8 mouse cellular contexts compared by ENCODE assay signal in the genomic region with DNA sequence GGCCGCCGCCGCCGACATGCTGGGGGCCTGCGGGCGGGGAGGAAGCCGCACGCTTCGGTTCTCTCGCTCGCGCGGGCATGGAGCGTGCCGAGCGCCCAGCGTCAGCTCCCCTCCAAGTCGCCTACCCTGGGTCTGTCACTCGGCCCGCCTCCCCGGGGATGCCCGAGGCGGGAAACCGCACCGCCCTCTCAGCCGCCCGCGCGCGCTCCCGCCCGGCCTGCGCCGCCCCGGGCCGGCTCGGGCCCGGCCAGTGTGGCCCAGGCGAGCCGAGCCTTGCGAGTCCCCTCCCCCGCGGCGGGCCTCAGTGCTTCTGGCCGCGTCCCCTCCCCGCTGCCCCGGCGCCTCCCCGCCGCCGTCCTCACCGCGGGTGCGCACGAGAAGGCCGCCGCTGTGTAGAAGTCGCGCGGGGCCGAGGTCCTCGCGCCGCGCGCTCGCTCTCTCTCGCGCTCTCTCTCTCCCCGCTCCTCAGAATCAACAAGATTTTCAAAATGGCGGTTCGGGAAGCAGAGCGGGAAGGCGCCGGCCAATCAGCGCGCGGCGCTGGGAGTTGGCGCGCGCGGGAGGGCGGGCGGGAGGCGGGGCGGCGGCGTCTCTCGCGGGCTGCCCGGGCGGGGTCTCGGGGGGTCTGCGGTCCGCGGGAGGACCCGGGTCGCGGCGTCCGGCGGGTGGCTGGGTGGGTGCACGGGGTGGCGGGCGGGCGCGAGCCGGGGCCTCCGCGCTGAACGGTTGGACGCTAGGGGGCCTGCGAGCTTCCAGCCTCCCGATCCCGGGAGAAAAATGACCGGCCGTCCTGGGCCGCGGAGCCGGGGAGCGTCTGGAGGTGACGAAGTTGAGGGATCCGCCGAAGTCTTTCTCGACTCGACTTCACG. TPM values are rescaled to one million over a fixed set of nuclear protein-coding genes. Genes with fewer than 3 reads are reported as not detected.
DNase-seq lines count a peak whose midpoint lies in the region; ATAC-seq and TF ChIP-seq lines count a peak whose summit lies in the region.

A gene (minus strand): TSS at position 491 of the 869 bp plus-strand sequence.

- H3K36me3 ChIP-seq in lung, embryonic 15.5 days: peaks cover 4% of the 10 kb centered on the region; the same call in 1 of the 2 replicates
- peaks cover 8% of the 10 kb centered on the region; the same call in 1 of the 2 replicates for H3K36me3 ChIP-seq in thymus, adult 2 months (ENCODE audit: control insufficient read depth, insufficient read depth, low read length)

- H3K4me3 ChIP-seq in cerebellum, adult 2 months (replicated peaks; ENCODE audit: insufficient read depth, low read depth, low read length): peak within 1 kb of the TSS; percentile 94
- H3K4me3 ChIP-seq in lung, embryonic 15.5 days: peak within 1 kb of the TSS; percentile 100
- peak within 1 kb of the TSS; percentile 78 for H3K4me3 ChIP-seq in olfactory bulb, adult 2 months (ENCODE audit: insufficient read depth, low read depth, low read length)
- peak within 1 kb of the TSS; percentile 98 for H3K4me3 ChIP-seq in thymus, adult 2 months (ENCODE audit: control insufficient read depth, insufficient read depth, low read length)

- peak within 1 kb of the TSS; percentile 74 for H3K27ac ChIP-seq in cerebellum, adult 2 months (ENCODE audit: insufficient read depth, low read length)
- H3K27ac ChIP-seq in lung, embryonic 15.5 days: peak within 1 kb of the TSS; percentile 100
- H3K27ac ChIP-seq in olfactory bulb, adult 2 months (ENCODE audit: insufficient read depth, low read depth, low read length): peak within 1 kb of the TSS; percentile 23; the same call in 1 of the 2 replicates
- peak within 1 kb of the TSS; percentile 79 for H3K27ac ChIP-seq in thymus, adult 2 months (ENCODE audit: control insufficient read depth, insufficient read depth, low read length)

- peak within 1 kb of the TSS; percentile 67 for H3K4me2 ChIP-seq in lung, embryonic 15.5 days

- no peaks in the 10 kb centered on the region for H3K27me3 ChIP-seq in cerebellum, adult 2 months (ENCODE audit: control insufficient read depth, insufficient read depth, low read length)
- H3K27me3 ChIP-seq in lung, embryonic 15.5 days: no peaks in the 10 kb centered on the region
- H3K27me3 ChIP-seq in thymus, adult 2 months (ENCODE audit: control insufficient read depth, insufficient read depth, low read length): no peaks in the 10 kb centered on the region

- no peak for TF ChIP-seq CTCF in cerebellum, adult 2 months (IDR thresholded peaks at IDR 0.05; ENCODE audit: borderline replicate concordance, insufficient read depth, low read depth, low read length)
- peak; percentile 36; the same call in 1 of the 2 replicates for TF ChIP-seq CTCF in olfactory bulb, adult 2 months (IDR thresholded peaks at IDR 0.05; ENCODE audit: insufficient read depth, low read depth, low read length)
- TF ChIP-seq CTCF in thymus, adult 2 months (IDR thresholded peaks at IDR 0.05; ENCODE audit: borderline replicate concordance, control insufficient read depth, extremely low read depth, insufficient read depth, low read length, poor library complexity): peak; percentile 70; the same call in 1 of the 2 replicates

- H3K9me3 ChIP-seq in lung, embryonic 15.5 days: no peaks in the 10 kb centered on the region

- TF ChIP-seq POLR2A in cerebellum, adult 2 months (IDR thresholded peaks at IDR 0.05; ENCODE audit: borderline replicate concordance, insufficient read depth, low read length): peak; percentile 51; the same call in 1 of the 2 replicates
- TF ChIP-seq POLR2A in olfactory bulb, adult 2 months (IDR thresholded peaks at IDR 0.05; ENCODE audit: insufficient read depth, low read depth, low read length): peak; percentile 45; the same call in 1 of the 2 replicates
- TF ChIP-seq POLR2A in thymus, adult 2 months (IDR thresholded peaks at IDR 0.05; ENCODE audit: control insufficient read depth, extremely low read depth, insufficient read depth, low read length, poor library complexity): peak; percentile 59

- ATAC-seq in hematopoietic stem cell, adult 5-6 weeks (replicated peaks in 1 of 2; ENCODE audit: insufficient read depth in 1 of 2, low FRiP score in 2 of 2, low TSS enrichment in 1 of 2, low read depth in 1 of 2, poor library complexity in 2 of 2, severe bottlenecking in 2 of 2): peak; percentile 77 to 83
- peak; percentile 93 for ATAC-seq in lung, embryonic 15.5 days (ENCODE audit: borderline replicate concordance, extremely low read depth, low FRiP score, low TSS enrichment)

- H3K9ac ChIP-seq in lung, embryonic 15.5 days: peak within 1 kb of the TSS; percentile 95

- DNase-seq in MEL-GATA-1-ER (ENCODE audit: extremely low read depth, low read depth): peak; percentile 56
- DNase-seq in cerebellum, adult 2 months: peak; percentile 88 to 90
- peak; percentile 89 for DNase-seq in forelimb bud, embryonic 11.5 days (ENCODE audit: low read depth, low spot score)
- DNase-seq in layer of hippocampus, adult 9-10 months (ENCODE audit: low spot score): peak; percentile 40
- peak; percentile 84 for DNase-seq in thymus, adult 2 months

- 1% methylated on average over 129 of the region's 129 CpGs for WGBS in cerebellum, adult 2 months
- under 1% methylated on average over 124 of the region's 129 CpGs for WGBS in lung, embryonic 15.5 days
- WGBS in olfactory bulb, adult 2 months: under 1% methylated on average over 100 of the region's 129 CpGs
- WGBS in thymus, adult 2 months: under 1% methylated on average over 126 of the region's 129 CpGs

- no peaks in the 10 kb centered on the region; the same call in none of the 2 replicates for H3K4me1 ChIP-seq in cerebellum, adult 2 months (ENCODE audit: control insufficient read depth, insufficient read depth, low read length)
- H3K4me1 ChIP-seq in lung, embryonic 15.5 days: peaks cover 24% of the 10 kb centered on the region
- H3K4me1 ChIP-seq in olfactory bulb, adult 2 months (ENCODE audit: control insufficient read depth, insufficient read depth, low read length): peaks cover 4% of the 10 kb centered on the region; the same call in 1 of the 2 replicates
- H3K4me1 ChIP-seq in thymus, adult 2 months (replicated peaks; ENCODE audit: control insufficient read depth, insufficient read depth, low read length): peaks cover 8% of the 10 kb centered on the region

RNA-seq across cellular contexts. Expression of the gene that starts here (rescaled TPM):
- 44.3 and 48.6 TPM in 2 replicates for polyA plus RNA-seq in cerebellum, adult 2 months (2012; rRNA removed)
- 477 and 501 TPM in 2 replicates for total RNA-seq in hematopoietic stem cell, adult 5-6 weeks (2017)
- 307 and 327 TPM in 2 replicates for polyA plus RNA-seq in lung, embryonic 15.5 days (2015; fragmentation: Nextera tagmentation; extraction: Ambion mirVana)
- polyA plus RNA-seq in olfactory bulb, adult 2 months (2012; ENCODE audit: insufficient read depth, insufficient read length, low replicate concordance, missing spikeins): 352 TPM in 1 of 2 replicates, not detected in the other
- 50.4 and 109 TPM in 2 replicates for polyA plus RNA-seq in thymus, adult 2 months (2012; rRNA removed)

Comparison
In these comparisons a context has a peak if more than half of its experiments do, and no peak if none do; other contexts are left out.
1. Peak in every context shown above with its lines: DNase-seq, ATAC-seq, H3K4me3 ChIP-seq and H3K27ac ChIP-seq.
2. H3K27ac ChIP-seq: peak in every context shown above with its lines; median percentile 100 in lung, embryonic 15.5 days; 79 in thymus, adult 2 months; 74 in cerebellum, adult 2 months; 23 in olfactory bulb, adult 2 months.